Mouse (Mus musculus) spleen, adult 2 months (tissue): ENCODE measurements around the gene Lsm12. TPM values are rescaled to one million over a fixed set of nuclear protein-coding genes. Genes with fewer than 3 reads are reported as not detected.

Source experiments
- DNase-seq, 2 experiments: peaks; one replicate each; pipeline versions ENCODE4 v3.0.0 to v3.0.0-alpha.2; 2012 to 2021; ENCODE audit warnings: low spot score in 2 of 2, low read depth in 1 of 2
- H3K27ac ChIP-seq: fragments of 200-500 bp; 2 replicates; pipeline ENCODE4 v1.5.1; 2012; ENCODE audit warnings: low read length, inconsistent platforms; ENCODE audit not compliant: insufficient read depth
- H3K27me3 ChIP-seq: fragments of 200-500 bp; 2 replicates; pipeline ENCODE4 v1.6.1; 2012; ENCODE audit warnings: mild to moderate bottlenecking, moderate library complexity, low read length, inconsistent platforms; ENCODE audit not compliant: control insufficient read depth, insufficient read depth
- H3K36me3 ChIP-seq: fragments of 200-500 bp; 2 replicates; pipeline ENCODE4 v1.6.1; 2012; ENCODE audit warnings: mild to moderate bottlenecking, low read length, inconsistent platforms; ENCODE audit not compliant: control insufficient read depth, insufficient read depth
- H3K4me1 ChIP-seq: fragments of 200-500 bp; 2 replicates; pipeline ENCODE4 v1.6.1; 2011; ENCODE audit warnings: inconsistent platforms; ENCODE audit not compliant: control insufficient read depth, insufficient read depth, insufficient read length
- H3K4me3 ChIP-seq: fragments of 200-500 bp; 2 replicates; pipeline ENCODE4 v1.5.1; 2011; ENCODE audit warnings: mild to moderate bottlenecking, inconsistent platforms; ENCODE audit not compliant: insufficient read depth, insufficient read length; ENCODE audit errors: extremely low read depth
- CTCF ChIP-seq: fragments of 200-500 bp; IDR thresholded peaks from 2 replicates; pipeline ENCODE4 v1.5.1; 2011; ENCODE audit warnings: mild to moderate bottlenecking, inconsistent platforms; ENCODE audit not compliant: insufficient read depth, insufficient read length, insufficient replicate concordance; ENCODE audit errors: extremely low read depth
- POLR2A ChIP-seq: fragments of 200-500 bp; IDR thresholded peaks from 2 replicates; pipeline ENCODE4 v1.6.1; 2011; ENCODE audit warnings: low read depth, low read length, inconsistent platforms
- WGBS: fragments of 180-500 bp; shearing (Covaris S2); methylation state at CpG from one replicate; pipeline ENCODE4 v1.1.7; 2018; 5-methylcytosine and 5-hydroxymethylcytosine counted together
- polyA plus RNA-seq: library from polyadenylated mRNA; depleted of rRNA; stranded (reverse); fragments of >200 nt; gene quantifications from 2 replicates; pipeline ENCODE4 v1.2.3, GENCODE M21; 2012; rRNA removed

Gene Lsm12
- polyA plus RNA-seq = 18.0 and 22.7 TPM in 2 replicates

- H3K27ac ChIP-seq = peak within 1 kb of the TSS; percentile 92
- peak within 1 kb of the TSS; percentile 99 for H3K4me3 ChIP-seq
- H3K36me3 ChIP-seq = peaks cover 6% of the 10 kb centered on the region
- peak; percentile 91 to 97 for DNase-seq
- peaks cover 4% of the 10 kb centered on the region for H3K4me1 ChIP-seq
- H3K27me3 ChIP-seq = no peaks in the 10 kb centered on the region
- WGBS = under 1% methylated on average over 69 of the region's 70 CpGs
- peak; percentile 56 for TF ChIP-seq POLR2A
- TF ChIP-seq CTCF = no peak
Measured at GRCm38 (mm10) chr11:102184646-102185495, at the start of gene Lsm12. Gene Lsm12, minus strand, starts transcription at chr11:102185296.

GRCm38 (mm10) chr11:102230006-102230741, 45.1 kb upstream of the Lsm12 start, which contains the start of gene Hdac5:
Gene Hdac5, minus strand, starts transcription at chr11:102230166.
- no peaks in the 10 kb centered on the region for H3K27me3 ChIP-seq
- under 1% methylated on average over 42 of the region's 49 CpGs for WGBS
- H3K36me3 ChIP-seq = no peaks in the 10 kb centered on the region
- peaks cover 9% of the 10 kb centered on the region; the same call in 1 of the 2 replicates for H3K4me1 ChIP-seq
- peak within 1 kb of the TSS; percentile 69 for H3K4me3 ChIP-seq
- peak; percentile 98 to 99 for DNase-seq
- no peak for TF ChIP-seq CTCF
- peak; percentile 47; the same call in 1 of the 2 replicates for TF ChIP-seq POLR2A
- H3K27ac ChIP-seq = peak within 1 kb of the TSS; percentile 61

- TF ChIP-seq POLR2A (no peak), CTCF (no peak)
- Histone ChIP-seq H3K4me3 (peak overlapping the region; percentile 69), H3K27me3 (no peaks in the 10 kb centered on the region), H3K36me3 (0 out of 2 replicates have a peak, but pooled peaks cover under 1% of the 10 kb centered on the region), H3K4me1 (peaks cover 9% of the 10 kb centered on the region; the same call in 1 of the 2 replicates), H3K27ac (peak overlapping the region; percentile 61)
- under 1% methylated on average over 45 of the region's 47 CpGs for WGBS
- DNase-seq = no peak
Measured at GRCm38 (mm10) chr11:102229331-102229953, 44.3 kb upstream of the Lsm12 start.

GRCm38 (mm10) chr11:102228646-102229268, 43.7 kb upstream of the Lsm12 start:
- peak overlapping the region; percentile 69 for H3K4me3 ChIP-seq
- no peak for TF ChIP-seq CTCF
- TF ChIP-seq POLR2A = no peak
- no peak for DNase-seq
- no peak overlapping the region for H3K27ac ChIP-seq
- H3K4me1 ChIP-seq = peaks cover 9% of the 10 kb centered on the region; the same call in 1 of the 2 replicates
- H3K27me3 ChIP-seq = no peaks in the 10 kb centered on the region
- 22% methylated on average over 7 of the region's 7 CpGs for WGBS
- 0 out of 2 replicates have a peak, but pooled peaks cover 1% of the 10 kb centered on the region for H3K36me3 ChIP-seq

GRCm38 (mm10) chr11:102228191-102228545, 43.1 kb upstream of the Lsm12 start:
- H3K4me3 ChIP-seq = no peak overlapping the region
- 72% methylated on average over 9 of the region's 9 CpGs for WGBS

More at GRCm38 (mm10) chr11:102228191-102228545, 43.1 kb upstream of the Lsm12 start:
- Histone ChIP-seq H3K27ac (no peak overlapping the region), H3K27me3 (no peaks in the 10 kb centered on the region), H3K36me3 (0 out of 2 replicates have a peak, but pooled peaks cover 1% of the 10 kb centered on the region), H3K4me1 (peaks cover 9% of the 10 kb centered on the region; the same call in 1 of the 2 replicates)
- TF ChIP-seq POLR2A (no peak), CTCF (no peak)
- DNase-seq = no peak
